Mouse (Mus musculus): Measurements from ENCODE around the gene Prkar1a.

Prkar1a gene

DNA sequence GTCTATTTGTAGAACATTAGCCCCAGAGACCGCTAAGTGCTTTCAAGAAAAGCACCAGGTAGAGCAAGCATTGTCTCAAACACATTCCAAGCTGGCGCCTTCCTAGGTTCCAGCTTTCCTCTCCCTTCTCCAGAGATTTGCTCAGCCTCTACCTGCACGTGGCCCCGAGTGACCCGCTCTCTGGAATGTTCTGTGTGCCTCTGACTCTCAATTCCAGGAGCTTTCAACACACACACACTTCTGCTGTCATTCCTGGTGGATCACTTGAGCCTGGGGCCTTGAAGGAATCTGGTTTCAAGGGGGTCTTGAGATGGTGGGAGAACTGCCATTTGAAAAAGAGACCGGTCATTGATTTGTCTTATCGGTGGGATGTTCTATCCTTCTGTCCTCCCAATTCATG is 26.0 kb upstream of the Prkar1a start:
- Histone ChIP-seq H3K27me3 (ENCODE audit: control insufficient read depth, insufficient read depth, low read length, poor library complexity, severe bottlenecking) (no peaks in the 10 kb centered on the region), H3K36me3 (ENCODE audit: control insufficient read depth, insufficient read depth, low read length, poor library complexity, severe bottlenecking) (no peaks in the 10 kb centered on the region)
- no peak for DNase-seq (ENCODE audit: low read depth, low spot score)

DNA sequence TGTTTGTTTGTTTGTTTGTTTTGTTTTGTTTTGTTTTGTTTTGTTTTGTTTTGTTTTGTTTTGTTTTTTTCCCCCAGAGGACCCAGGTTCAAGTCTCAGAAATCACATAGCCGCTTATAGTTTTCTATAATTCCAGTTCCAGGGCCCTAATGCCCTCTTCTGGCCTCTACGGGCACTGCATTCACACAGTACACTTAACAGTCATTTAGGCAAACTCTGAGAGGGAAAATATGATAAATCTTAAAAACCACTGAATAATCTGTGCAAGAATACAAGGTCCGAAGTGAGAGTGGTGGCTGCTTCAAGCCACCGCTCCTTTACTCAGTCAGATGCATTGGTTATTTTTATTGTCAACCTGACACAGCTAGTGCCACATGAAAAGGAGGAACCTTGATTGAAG is 21.6 kb upstream of the Prkar1a start:
- peak; percentile 43 for DNase-seq (ENCODE audit: low read depth, low spot score)
- no peaks in the 10 kb centered on the region for H3K27me3 ChIP-seq (ENCODE audit: control insufficient read depth, insufficient read depth, low read length, poor library complexity, severe bottlenecking)
- H3K36me3 ChIP-seq (ENCODE audit: control insufficient read depth, insufficient read depth, low read length, poor library complexity, severe bottlenecking): no peaks in the 10 kb centered on the region

DNA sequence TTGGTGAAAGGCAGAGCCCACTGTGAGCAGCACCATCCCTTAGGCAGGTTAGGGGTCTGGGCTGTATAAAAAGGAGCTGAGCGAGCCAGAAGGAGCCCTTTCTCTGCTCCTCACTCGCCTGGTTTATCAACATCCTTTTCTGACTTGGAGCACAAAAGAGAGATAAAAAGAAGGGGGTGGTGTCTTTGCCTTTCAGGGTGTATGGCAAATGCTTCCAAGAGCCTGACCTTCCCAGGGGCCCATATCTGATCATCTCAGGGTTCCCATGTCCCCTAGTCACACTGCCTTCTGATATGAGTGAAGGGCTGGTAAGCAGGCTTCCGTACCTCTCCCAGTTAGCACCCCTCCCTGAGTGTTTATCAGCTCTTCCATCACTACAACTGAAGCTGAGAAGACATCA is 21.1 kb upstream of the Prkar1a start:
- Histone ChIP-seq H3K27me3 (ENCODE audit: control insufficient read depth, insufficient read depth, low read length, poor library complexity, severe bottlenecking) (no peaks in the 10 kb centered on the region), H3K36me3 (ENCODE audit: control insufficient read depth, insufficient read depth, low read length, poor library complexity, severe bottlenecking) (no peaks in the 10 kb centered on the region)
- no peak for DNase-seq (ENCODE audit: low read depth, low spot score)

DNA sequence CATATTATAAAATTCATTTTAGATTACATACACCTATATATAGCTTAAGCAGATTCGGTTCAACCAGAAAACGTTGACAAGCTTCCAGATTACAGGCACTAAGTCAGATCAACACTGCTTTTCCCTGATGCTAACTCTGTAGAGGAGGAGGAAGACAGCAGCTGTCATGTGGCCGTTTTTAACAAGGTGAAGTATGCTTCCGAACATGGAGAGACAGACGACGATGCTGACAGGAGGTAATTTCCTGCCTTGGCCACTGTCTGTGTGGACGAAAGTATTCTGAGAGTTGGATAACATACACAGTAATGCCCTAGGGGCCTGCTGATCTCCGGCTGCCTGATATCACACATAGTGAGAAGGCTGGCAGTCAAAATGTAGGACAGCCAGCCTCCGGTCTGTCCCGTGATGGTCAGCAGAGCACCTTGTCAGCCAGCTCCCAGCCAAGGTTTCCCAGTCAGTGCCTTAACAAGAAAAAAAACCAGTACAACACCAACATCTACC is 20.1 kb upstream of the Prkar1a start:
- Histone ChIP-seq H3K27me3 (ENCODE audit: control insufficient read depth, insufficient read depth, low read length, poor library complexity, severe bottlenecking) (no peaks in the 10 kb centered on the region), H3K36me3 (ENCODE audit: control insufficient read depth, insufficient read depth, low read length, poor library complexity, severe bottlenecking) (no peaks in the 10 kb centered on the region)
- DNase-seq (ENCODE audit: low read depth, low spot score): no peak

DNA sequence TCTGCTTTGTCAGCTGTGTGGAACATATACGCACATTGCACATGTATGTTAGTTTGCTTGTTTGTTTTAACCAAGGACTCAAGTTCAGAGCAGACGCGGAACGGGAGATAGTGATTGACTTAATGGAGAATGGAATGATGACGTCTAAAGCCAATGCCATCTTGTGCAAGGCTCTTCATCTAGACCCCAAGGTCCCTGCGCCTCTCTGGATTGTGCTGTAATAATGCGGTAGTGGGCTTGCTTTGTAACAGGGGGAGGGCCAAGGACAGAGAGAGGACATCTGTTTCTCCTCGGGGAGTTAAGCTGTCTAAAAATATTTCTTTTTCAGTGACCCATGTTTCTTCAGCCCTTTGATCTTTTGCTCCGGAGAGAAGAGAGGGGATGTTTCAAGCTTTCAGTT is 14.3 kb upstream of the Prkar1a start:
- H3K27me3 ChIP-seq (ENCODE audit: control insufficient read depth, insufficient read depth, low read length, poor library complexity, severe bottlenecking): no peaks in the 10 kb centered on the region
- DNase-seq (ENCODE audit: low read depth, low spot score): no peak
- no peaks in the 10 kb centered on the region for H3K36me3 ChIP-seq (ENCODE audit: control insufficient read depth, insufficient read depth, low read length, poor library complexity, severe bottlenecking)

GRCm38 (mm10) chr11:109635871-109636395 is 13.3 kb upstream of the Prkar1a start:
- Histone ChIP-seq H3K27me3 (ENCODE audit: control insufficient read depth, insufficient read depth, low read length, poor library complexity, severe bottlenecking) (no peaks in the 10 kb centered on the region), H3K36me3 (ENCODE audit: control insufficient read depth, insufficient read depth, low read length, poor library complexity, severe bottlenecking) (no peaks in the 10 kb centered on the region)
- no peak for DNase-seq (ENCODE audit: low read depth, low spot score)

DNA sequence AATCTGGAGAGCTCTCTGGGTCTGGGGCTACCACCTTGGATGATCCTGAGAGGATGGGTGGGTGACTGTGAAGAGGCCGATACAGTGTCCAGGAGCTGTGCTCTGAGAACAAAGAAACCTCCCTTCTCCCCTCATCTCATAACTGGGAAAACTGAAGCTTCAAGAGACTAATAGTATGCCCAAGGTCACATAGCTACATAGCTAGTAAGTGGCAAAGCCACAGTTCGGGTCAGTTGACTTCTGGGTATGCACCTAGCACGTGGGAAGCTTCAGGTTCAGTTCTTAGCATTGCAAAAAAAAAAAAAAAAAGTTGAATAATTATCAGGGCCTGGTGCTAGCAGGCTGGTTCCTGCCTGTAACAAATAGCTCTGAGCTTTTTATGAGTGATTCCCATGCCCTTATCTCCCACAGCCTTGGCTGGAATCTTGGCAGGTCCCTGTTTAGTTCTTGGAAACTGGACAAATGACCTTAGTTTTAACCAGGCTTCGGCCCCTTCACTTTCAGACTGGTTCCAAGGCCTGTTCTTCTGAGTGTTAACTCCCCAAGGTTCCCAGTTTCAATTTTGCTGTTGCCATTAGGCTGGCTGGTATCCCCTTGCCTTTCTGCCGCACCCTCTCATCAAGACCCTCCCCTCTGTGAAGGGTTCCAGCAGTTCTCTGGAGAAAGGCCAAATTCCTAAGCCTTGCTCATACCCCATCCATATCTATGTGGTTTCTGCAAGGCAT is 7.5 kb upstream of the Prkar1a start:
- DNase-seq (ENCODE audit: low read depth, low spot score): no peak
- Histone ChIP-seq H3K36me3 (ENCODE audit: control insufficient read depth, insufficient read depth, low read length, poor library complexity, severe bottlenecking) (no peaks in the 10 kb centered on the region), H3K27me3 (ENCODE audit: control insufficient read depth, insufficient read depth, low read length, poor library complexity, severe bottlenecking) (no peaks in the 10 kb centered on the region)

DNA sequence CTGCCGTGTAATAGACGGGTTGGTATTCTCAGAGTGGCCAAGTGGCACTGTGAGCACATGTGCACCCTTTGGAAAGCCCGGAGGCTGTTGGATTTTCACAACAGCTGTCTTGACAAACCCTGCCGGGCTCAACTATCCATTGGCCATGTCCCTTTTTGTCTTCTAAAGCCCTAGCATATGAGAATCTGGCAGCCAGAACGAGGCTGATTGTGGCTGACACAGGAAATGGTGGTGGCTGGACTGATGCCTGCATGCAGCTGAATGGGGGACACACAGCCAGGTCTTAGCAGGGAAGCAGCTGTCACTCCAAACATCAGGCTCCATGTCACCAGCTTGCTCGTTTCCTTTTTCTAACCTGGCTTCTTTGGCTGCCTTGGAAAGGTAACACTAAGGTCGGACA is 695 bp upstream of the Prkar1a start:
- Histone ChIP-seq H3K27me3 (ENCODE audit: control insufficient read depth, insufficient read depth, low read length, poor library complexity, severe bottlenecking) (no peaks in the 10 kb centered on the region), H3K36me3 (ENCODE audit: control insufficient read depth, insufficient read depth, low read length, poor library complexity, severe bottlenecking) (0 out of 2 replicates have a peak, but pooled peaks cover 2% of the 10 kb centered on the region)
- peak; percentile 16 for DNase-seq (ENCODE audit: low read depth, low spot score)

DNA sequence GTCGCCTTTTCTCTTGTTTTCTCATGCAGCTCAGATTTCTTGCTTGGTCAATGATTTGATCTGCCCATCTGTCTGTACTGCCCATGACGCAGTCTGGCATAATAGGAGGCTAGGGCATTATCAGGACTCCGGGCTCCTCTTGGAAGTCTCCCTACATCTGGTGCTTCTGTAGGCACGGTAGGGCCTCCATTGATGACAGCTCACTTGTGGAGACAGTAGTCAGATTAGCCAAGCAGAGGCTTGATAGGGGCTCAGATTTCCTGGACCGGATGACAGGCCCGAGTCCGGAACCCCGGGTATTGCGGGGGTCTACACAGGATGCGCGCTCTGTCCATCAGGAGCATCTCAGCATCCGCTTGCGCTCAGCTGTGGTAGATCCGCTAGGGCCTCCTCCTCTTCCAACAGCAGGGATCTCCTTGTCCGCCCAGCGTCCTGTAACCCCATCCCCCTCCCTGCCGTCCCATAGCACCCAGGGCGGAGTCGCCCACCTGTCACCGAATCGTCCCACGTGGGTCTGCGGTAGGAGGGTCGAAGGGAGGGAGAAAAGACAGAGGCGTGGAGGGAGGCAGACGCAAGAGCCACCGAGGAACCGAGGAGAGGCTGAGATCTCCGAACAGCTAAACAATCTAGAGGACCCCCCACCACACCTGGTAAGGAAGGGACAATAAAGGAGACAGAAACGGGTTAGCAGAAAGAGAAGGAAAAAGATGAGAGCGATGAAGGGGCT is 933 bp downstream of the Prkar1a start:
- DNase-seq (ENCODE audit: low read depth, low spot score): peak; percentile 80
- Histone ChIP-seq H3K36me3 (ENCODE audit: control insufficient read depth, insufficient read depth, low read length, poor library complexity, severe bottlenecking) (0 out of 2 replicates have a peak, but pooled peaks cover 2% of the 10 kb centered on the region), H3K27me3 (ENCODE audit: control insufficient read depth, insufficient read depth, low read length, poor library complexity, severe bottlenecking) (no peaks in the 10 kb centered on the region)

DNA sequence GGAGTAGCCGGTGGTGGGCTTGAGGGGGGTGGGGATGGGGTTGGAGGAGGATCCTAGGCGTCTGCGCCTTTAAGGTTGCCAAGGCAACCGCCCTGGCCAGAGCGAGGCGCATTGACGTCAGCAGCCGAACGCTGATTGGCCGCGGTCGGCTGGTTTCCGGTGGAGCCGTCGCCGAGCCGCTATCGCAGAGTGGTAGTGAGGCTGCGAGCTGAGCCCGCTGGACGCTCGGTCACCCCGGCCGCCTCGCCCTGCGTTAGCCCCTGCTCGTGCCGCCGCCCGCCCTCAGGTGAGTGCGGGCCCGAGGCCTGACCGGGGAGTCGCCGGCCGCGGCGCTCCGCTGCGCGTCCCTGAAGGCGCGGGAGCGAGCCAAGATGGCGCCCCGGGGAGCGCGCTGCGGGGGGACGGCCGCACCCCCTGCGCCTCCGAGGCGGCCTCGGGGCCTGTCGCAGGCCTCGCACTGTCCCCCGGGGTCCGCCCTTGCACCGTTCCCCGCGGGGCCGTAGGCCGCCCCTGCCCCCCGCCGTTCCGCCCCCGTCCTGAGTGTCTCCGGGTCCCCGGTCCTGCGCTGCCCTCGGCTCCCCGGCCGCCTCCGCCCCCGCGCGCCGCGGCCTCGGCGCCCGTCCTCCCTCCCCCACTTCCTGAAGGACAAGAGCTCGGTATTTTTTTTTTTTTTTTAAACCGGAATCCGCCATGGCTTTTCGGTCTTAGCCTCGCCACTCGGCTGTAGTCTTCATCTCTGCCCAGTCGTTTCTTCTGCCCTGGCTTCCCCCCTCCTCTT is 1.8 kb downstream of the Prkar1a start:
- Histone ChIP-seq H3K27me3 (ENCODE audit: control insufficient read depth, insufficient read depth, low read length, poor library complexity, severe bottlenecking) (no peaks in the 10 kb centered on the region), H3K36me3 (ENCODE audit: control insufficient read depth, insufficient read depth, low read length, poor library complexity, severe bottlenecking) (0 out of 2 replicates have a peak, but pooled peaks cover 2% of the 10 kb centered on the region)
- DNase-seq (ENCODE audit: low read depth, low spot score): peak; percentile 94

DNA sequence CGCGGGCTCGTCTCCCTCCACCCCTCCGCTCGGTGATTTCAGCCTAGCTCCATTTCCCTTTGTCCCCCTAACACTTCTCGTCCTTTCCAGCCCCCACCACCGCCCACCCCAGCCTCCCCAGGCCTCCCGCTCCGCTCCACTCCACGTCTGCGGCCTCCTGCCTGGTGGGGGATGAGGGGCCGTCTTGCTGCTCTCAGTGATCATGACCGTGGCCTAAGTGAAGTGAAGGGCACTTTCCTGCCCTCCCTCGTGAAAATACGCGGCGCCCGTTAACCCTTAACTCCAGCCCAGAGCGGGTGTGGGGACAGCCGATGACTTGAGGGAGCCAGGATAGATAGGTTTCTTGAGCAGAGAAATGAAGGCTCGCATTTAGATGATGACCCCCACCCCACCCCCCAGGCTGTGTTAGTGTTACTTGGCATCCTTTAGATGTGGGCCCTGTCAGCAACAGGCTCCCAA is 2.4 kb downstream of the Prkar1a start:
- DNase-seq (ENCODE audit: low read depth, low spot score): no peak
- no peaks in the 10 kb centered on the region for H3K27me3 ChIP-seq (ENCODE audit: control insufficient read depth, insufficient read depth, low read length, poor library complexity, severe bottlenecking)

GRCm38 (mm10) chr11:109652505-109652904 is 3.3 kb downstream of the Prkar1a start:
- Histone ChIP-seq H3K36me3 (ENCODE audit: control insufficient read depth, insufficient read depth, low read length, poor library complexity, severe bottlenecking) (0 out of 2 replicates have a peak, but pooled peaks cover 2% of the 10 kb centered on the region), H3K27me3 (ENCODE audit: control insufficient read depth, insufficient read depth, low read length, poor library complexity, severe bottlenecking) (no peaks in the 10 kb centered on the region)
- no peak for DNase-seq (ENCODE audit: low read depth, low spot score)

More for the DNA sequence above, 2.4 kb downstream of the Prkar1a start:
- H3K36me3 ChIP-seq (ENCODE audit: control insufficient read depth, insufficient read depth, low read length, poor library complexity, severe bottlenecking): 0 out of 2 replicates have a peak, but pooled peaks cover 2% of the 10 kb centered on the region

DNA sequence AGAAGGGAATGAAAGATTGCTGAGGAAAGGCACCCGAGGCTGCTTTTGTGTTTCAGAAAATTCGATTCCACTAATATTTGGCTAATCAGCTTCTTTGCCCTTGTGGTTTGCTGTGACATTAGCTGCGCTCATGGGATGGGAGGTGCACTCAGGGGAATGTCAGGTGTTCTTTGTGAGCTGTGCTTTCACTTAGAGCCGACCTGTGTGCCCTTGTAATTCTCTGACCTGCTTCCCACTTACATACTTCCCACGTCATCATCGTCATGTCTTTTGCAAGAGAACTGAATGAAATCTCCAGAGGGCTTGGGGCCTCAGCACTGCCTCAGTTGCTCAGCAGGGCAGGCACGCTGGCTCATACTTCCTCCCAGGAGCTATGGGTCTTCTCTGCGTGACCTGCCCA is 4.0 kb downstream of the Prkar1a start:
- no peak for DNase-seq (ENCODE audit: low read depth, low spot score)
- Histone ChIP-seq H3K36me3 (ENCODE audit: control insufficient read depth, insufficient read depth, low read length, poor library complexity, severe bottlenecking) (0 out of 2 replicates have a peak, but pooled peaks cover 2% of the 10 kb centered on the region), H3K27me3 (ENCODE audit: control insufficient read depth, insufficient read depth, low read length, poor library complexity, severe bottlenecking) (no peaks in the 10 kb centered on the region)

- no peak for DNase-seq (ENCODE audit: low read depth, low spot score)
- no peaks in the 10 kb centered on the region for H3K27me3 ChIP-seq (ENCODE audit: control insufficient read depth, insufficient read depth, low read length, poor library complexity, severe bottlenecking)
- 0 out of 2 replicates have a peak, but pooled peaks cover 2% of the 10 kb centered on the region for H3K36me3 ChIP-seq (ENCODE audit: control insufficient read depth, insufficient read depth, low read length, poor library complexity, severe bottlenecking)
Observed at GRCm38 (mm10) chr11:109654581-109654980, 5.4 kb downstream of the Prkar1a start.

Measured in splenic B cell, adult 2 months (primary cell).